ENCODE assay signal across 28 mouse cellular contexts in genomic region chr3:132835118-132835794, GRCm38 (mm10).
DNase-seq lines count a peak whose midpoint lies in the region; ATAC-seq and TF ChIP-seq lines count a peak whose summit lies in the region.
"Had no signal": no experiment of that assay in that cellular context is flagged by ENCODE, and none has a peak within 500 bp of the region (broad histone marks: within the 10 kb centered on the region; RNA-seq: fewer than 3 reads in every experiment).

No protein-coding gene starts in this region.

- H3K27me3 ChIP-seq in kidney, embryonic 15.5 days: no peaks in the 10 kb centered on the region
- H3K27me3 ChIP-seq in lung, embryonic 16.5 days (ENCODE audit: control insufficient read depth, insufficient read depth, low read depth, low read length): no peaks in the 10 kb centered on the region
- H3K27me3 ChIP-seq in MEL (ENCODE audit: control insufficient read depth in 1 of 2, insufficient read depth in 2 of 2, low read length in 2 of 2): no peaks in the 10 kb centered on the region
- H3K27me3 ChIP-seq: CH12.LX; heart, embryonic 13.5 days; neural tube, embryonic 12.5 days had no signal

- no peak for TF ChIP-seq EP300 in MEL (IDR thresholded peaks at IDR 0.05; ENCODE audit: low read depth in 1 of 2, low read length in 2 of 2)

- no peak overlapping the region for H3K4me3 ChIP-seq in kidney, embryonic 15.5 days (replicated peaks)
- no peak overlapping the region for H3K4me3 ChIP-seq in lung, embryonic 16.5 days (ENCODE audit: low read length)
- H3K4me3 ChIP-seq in lung, adult 2 months (replicated peaks; ENCODE audit: extremely low read depth, low read depth, low read length): no peak overlapping the region
- no peak overlapping the region for H3K4me3 ChIP-seq in MEL (ENCODE audit: control insufficient read depth in 1 of 2, insufficient read depth in 1 of 2, low read depth in 2 of 2, low read length in 2 of 2)
- H3K4me3 ChIP-seq: gastrocnemius, adult 2 months; heart, adult 2 months; heart, embryonic 13.5 days; myocyte; neural tube, embryonic 12.5 days had no signal

- H3K9ac ChIP-seq in kidney, embryonic 15.5 days: no peak overlapping the region
- H3K9ac ChIP-seq in lung, embryonic 16.5 days (ENCODE audit: low read length): no peak overlapping the region
- no peak overlapping the region for H3K9ac ChIP-seq in MEL (ENCODE audit: control insufficient read depth, low read depth, low read length, poor library complexity, severe bottlenecking)
- H3K9ac ChIP-seq: heart, embryonic 13.5 days; hindbrain, embryonic 14.5 days; liver, embryonic 14.5 days; neural tube, embryonic 12.5 days had no signal

- 83% methylated on average over 6 of the region's 6 CpGs for WGBS in kidney, embryonic 15.5 days
- 53% methylated on average over 6 of the region's 6 CpGs for WGBS in lung, embryonic 16.5 days
- WGBS in lung, adult 2 months: 54% methylated on average over 6 of the region's 6 CpGs

- no peaks in the 10 kb centered on the region for H3K79me2 ChIP-seq in MEL (ENCODE audit: control insufficient read depth, insufficient read depth, low read length, poor library complexity)

- no peak overlapping the region for H3K4me2 ChIP-seq in kidney, embryonic 15.5 days
- H3K4me2 ChIP-seq in lung, embryonic 16.5 days (ENCODE audit: low read depth, low read length): no peak overlapping the region
- H3K4me2 ChIP-seq: heart, embryonic 13.5 days; hindbrain, embryonic 14.5 days; midbrain, embryonic 11.5 days; neural tube, embryonic 12.5 days had no signal

- no peak for TF ChIP-seq CTCF in lung, adult 2 months (IDR thresholded peaks at IDR 0.05; ENCODE audit: insufficient read depth, low read length)
- no peak for TF ChIP-seq CTCF in MEL (IDR thresholded peaks at IDR 0.05 in 2 of 3, conservative IDR thresholded peaks at IDR 0.05 in 1 of 3; ENCODE audit: control insufficient read depth in 1 of 3, insufficient read depth in 1 of 3, low read depth in 2 of 3, low read length in 3 of 3, poor library complexity in 1 of 3, severe bottlenecking in 1 of 3)

- no peaks in the 10 kb centered on the region for H3K4me1 ChIP-seq in kidney, embryonic 15.5 days
- peaks cover 3% of the 10 kb centered on the region; the same call in 1 of the 2 replicates for H3K4me1 ChIP-seq in lung, embryonic 16.5 days (replicated peaks; ENCODE audit: control insufficient read depth, insufficient read depth, low read length)
- 0 out of 2 replicates have a peak, but pooled peaks cover 2% of the 10 kb centered on the region for H3K4me1 ChIP-seq in lung, adult 2 months (ENCODE audit: control insufficient read depth, insufficient read depth, low read length)
- H3K4me1 ChIP-seq in MEL (ENCODE audit: control insufficient read depth in 1 of 2, insufficient read depth in 2 of 2, low read length in 2 of 2): peaks cover 4 to 7% of the 10 kb centered on the region in 2 experiments; a peak in 2 of 4 replicates
- H3K4me1 ChIP-seq: neural tube, embryonic 12.5 days had no signal

- ATAC-seq in frontal cortex, adult (ENCODE audit: low TSS enrichment): 0 out of 2 replicates have a peak, but pooled peaks have one; percentile 41
- no peak for ATAC-seq in kidney, embryonic 15.5 days (replicated peaks; ENCODE audit: low FRiP score)
- ATAC-seq in lung, embryonic 16.5 days (ENCODE audit: low read depth): peak; percentile 74
- ATAC-seq in erythroid progenitor cell, adult 5-6 weeks (replicated peaks; ENCODE audit: low FRiP score, poor library complexity, severe bottlenecking): no peak
- ATAC-seq: forebrain, embryonic 14.5 days; intestine, postnatal 0 days had no signal

- no peak overlapping the region for H3K27ac ChIP-seq in kidney, embryonic 15.5 days
- peak overlapping the region; percentile 45; the same call in 1 of the 2 replicates for H3K27ac ChIP-seq in lung, embryonic 16.5 days (ENCODE audit: low read length)
- no peak overlapping the region for H3K27ac ChIP-seq in MEL (ENCODE audit: control insufficient read depth, low read depth, low read length)
- H3K27ac ChIP-seq: gastrocnemius, adult 2 months; heart, adult 2 months; heart, embryonic 13.5 days; hindbrain, embryonic 14.5 days; liver, embryonic 14.5 days; neural tube, embryonic 12.5 days had no signal

- no peak for TF ChIP-seq RAD21 in MEL (IDR thresholded peaks at IDR 0.05; ENCODE audit: low read depth, low read length)

- H3K9me3 ChIP-seq in kidney, embryonic 15.5 days (replicated peaks): no peaks in the 10 kb centered on the region
- H3K9me3 ChIP-seq in lung, embryonic 16.5 days (ENCODE audit: control insufficient read depth, low read length): no peaks in the 10 kb centered on the region
- no peaks in the 10 kb centered on the region for H3K9me3 ChIP-seq in MEL (replicated peaks; ENCODE audit: insufficient read depth, low read length)
- H3K9me3 ChIP-seq: heart, embryonic 13.5 days; neural tube, embryonic 12.5 days had no signal

- H3K36me3 ChIP-seq in kidney, embryonic 15.5 days: peaks cover 36% of the 10 kb centered on the region
- peaks cover 17% of the 10 kb centered on the region for H3K36me3 ChIP-seq in lung, embryonic 16.5 days (ENCODE audit: control insufficient read depth, insufficient read depth, low read length)
- 0 out of 4 replicates have a peak, but pooled peaks cover 0 to 4% of the 10 kb centered on the region in 2 experiments for H3K36me3 ChIP-seq in MEL (ENCODE audit: control insufficient read depth in 1 of 2, insufficient read depth in 2 of 2, low read length in 2 of 2)

- TF ChIP-seq POLR2A in lung, adult 2 months (IDR thresholded peaks at IDR 0.05; ENCODE audit: borderline replicate concordance, extremely low read depth, low read depth, low read length): no peak
- TF ChIP-seq POLR2A in MEL (IDR thresholded peaks at IDR 0.05; ENCODE audit: control insufficient read depth in 1 of 2, insufficient read depth in 1 of 2, low read depth in 1 of 2, low read length in 2 of 2, poor library complexity in 1 of 2): no peak

- no peak for DNase-seq in frontal cortex, postnatal 10 days (ENCODE audit: low spot score in 2 of 2)
- DNase-seq in kidney, postnatal 14 days: peak; percentile 45
- DNase-seq in lung, adult 2 months: no peak
- no peak for DNase-seq in MEL (ENCODE audit: low read depth, low spot score)
- DNase-seq: adrenal gland, adult 8-10 months; cerebellum, adult 8-10 months; cerebellum, postnatal 25 days; gastrocnemius, adult 2 months; gastrocnemius, postnatal 36 days; heart, adult 2 months; heart, postnatal 10 days; layer of hippocampus, postnatal 36 days; left cerebral cortex, postnatal 4 days; right cerebral cortex, postnatal 4 days; thymus, postnatal 25 days had no signal

TF ChIP-seq in MEL, 35 proteins besides CTCF, POLR2A, EP300 and RAD21:
- TF ChIP-seq ETS1 (IDR thresholded peaks at IDR 0.05; ENCODE audit: low read depth, low read length): 0 out of 2 replicates have a peak, but pooled peaks have one; percentile 16
- 0 out of 2 replicates have a peak, but pooled peaks have one; percentile 10 for TF ChIP-seq GATA1 (IDR thresholded peaks at IDR 0.05; ENCODE audit: low read depth, low read length)
- TF ChIP-seq GABPA (IDR thresholded peaks at IDR 0.05; ENCODE audit: low read depth, low read length): no peak

Comparison
In these comparisons a context has a peak if more than half of its experiments do, and no peak if none do; other contexts are left out.
1. ATAC-seq: peak in frontal cortex, adult (single experiment) and lung, embryonic 16.5 days (single experiment); none in kidney, embryonic 15.5 days (single experiment) and erythroid progenitor cell, adult 5-6 weeks (single experiment).